Mouse (Mus musculus): ENCODE results near the gene Ppp1r12b. TPM values are rescaled to one million over a fixed set of nuclear protein-coding genes. Genes with fewer than 3 reads are reported as not detected.

Gene Ppp1r12b
- polyA plus RNA-seq, 1 experiment: 6.1 TPM

DNA sequence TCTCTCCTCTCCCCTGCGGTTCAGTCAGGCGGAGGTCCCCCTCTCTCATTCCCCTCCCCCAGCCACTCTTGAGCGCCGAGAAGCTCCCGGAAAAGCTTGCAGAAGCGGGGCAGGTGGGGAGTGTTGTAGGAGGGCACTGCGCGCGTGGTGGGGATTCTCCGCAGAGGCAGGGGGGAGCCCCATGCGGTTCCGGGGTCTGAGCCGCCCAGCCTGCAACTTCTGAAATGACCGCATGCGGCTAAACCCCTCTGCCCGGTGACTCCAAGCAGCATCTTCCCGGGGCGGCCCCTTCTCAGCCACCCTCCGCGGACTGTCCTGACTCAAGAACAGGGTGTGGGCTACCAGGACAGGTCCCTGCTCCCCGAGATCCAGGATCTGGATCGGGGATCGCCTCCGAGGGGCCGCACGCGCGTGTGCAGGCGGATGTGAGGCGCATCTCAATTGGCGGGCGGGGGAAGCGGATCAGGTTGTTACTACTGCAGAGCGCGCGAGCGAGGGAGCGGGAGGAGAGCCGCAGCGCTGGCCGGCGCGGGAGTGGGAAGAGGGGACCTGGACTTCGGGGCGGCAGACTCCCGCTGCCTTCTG lies 246.8 kb downstream of the Ppp1r12b start:
- Histone ChIP-seq H3K36me3 (ENCODE audit: control insufficient read depth, insufficient read depth, low read length) (no peaks in the 10 kb centered on the region), H3K27me3 (ENCODE audit: control insufficient read depth, insufficient read depth, low read length) (peaks cover 10% of the 10 kb centered on the region), H3K4me3 (ENCODE audit: extremely low read depth, insufficient read depth, insufficient read length) (peak overlapping the region; percentile 37; the same call in 1 of the 2 replicates), H3K27ac (ENCODE audit: insufficient read depth, low read length) (no peak overlapping the region), H3K4me1 (ENCODE audit: control insufficient read depth, insufficient read depth, insufficient read length) (peaks cover 4% of the 10 kb centered on the region; the same call in 1 of the 2 replicates)
- no peak for TF ChIP-seq CTCF (IDR thresholded peaks at IDR 0.05; ENCODE audit: extremely low read depth, insufficient read depth, insufficient read length, insufficient replicate concordance)
- no peak for TF ChIP-seq POLR2A (IDR thresholded peaks at IDR 0.05; ENCODE audit: low read depth, low read length)
- under 1% methylated on average over 46 of the region's 46 CpGs for WGBS
- DNase-seq (ENCODE audit: low read depth in 1 of 2, low spot score in 2 of 2): peak in 1 of 2 experiments; percentile 31

DNA sequence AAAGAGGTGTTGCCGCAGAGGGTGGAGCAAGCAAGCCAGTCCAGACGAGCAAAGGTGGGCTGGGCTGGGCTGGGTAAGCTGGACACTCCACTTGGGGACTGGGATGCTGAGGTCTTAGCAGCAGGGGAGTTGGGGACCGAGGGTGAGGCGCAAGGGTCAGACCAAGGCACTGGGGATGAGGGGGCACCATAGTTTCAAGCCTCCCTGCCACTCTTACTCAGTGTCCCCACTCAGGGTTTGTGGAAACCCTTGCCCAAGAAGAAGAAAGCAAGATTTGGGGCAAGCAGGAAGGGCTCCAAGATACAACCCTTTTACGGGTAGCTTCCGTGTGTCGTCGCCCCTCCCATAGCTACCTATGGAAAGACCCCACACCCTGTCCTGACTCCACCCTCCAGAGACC lies 247.5 kb downstream of the Ppp1r12b start:
- H3K27ac ChIP-seq (ENCODE audit: insufficient read depth, low read length): no peak overlapping the region
- DNase-seq (ENCODE audit: low read depth in 1 of 2, low spot score in 2 of 2): no peak
- WGBS: 22% methylated on average over 8 of the region's 8 CpGs
- peaks cover 10% of the 10 kb centered on the region for H3K27me3 ChIP-seq (ENCODE audit: control insufficient read depth, insufficient read depth, low read length)
- no peak overlapping the region for H3K4me3 ChIP-seq (ENCODE audit: extremely low read depth, insufficient read depth, insufficient read length)
- no peak for TF ChIP-seq CTCF (IDR thresholded peaks at IDR 0.05; ENCODE audit: extremely low read depth, insufficient read depth, insufficient read length, insufficient replicate concordance)
- H3K4me1 ChIP-seq (ENCODE audit: control insufficient read depth, insufficient read depth, insufficient read length): peaks cover 4% of the 10 kb centered on the region; the same call in 1 of the 2 replicates
- no peaks in the 10 kb centered on the region for H3K36me3 ChIP-seq (ENCODE audit: control insufficient read depth, insufficient read depth, low read length)

DNA sequence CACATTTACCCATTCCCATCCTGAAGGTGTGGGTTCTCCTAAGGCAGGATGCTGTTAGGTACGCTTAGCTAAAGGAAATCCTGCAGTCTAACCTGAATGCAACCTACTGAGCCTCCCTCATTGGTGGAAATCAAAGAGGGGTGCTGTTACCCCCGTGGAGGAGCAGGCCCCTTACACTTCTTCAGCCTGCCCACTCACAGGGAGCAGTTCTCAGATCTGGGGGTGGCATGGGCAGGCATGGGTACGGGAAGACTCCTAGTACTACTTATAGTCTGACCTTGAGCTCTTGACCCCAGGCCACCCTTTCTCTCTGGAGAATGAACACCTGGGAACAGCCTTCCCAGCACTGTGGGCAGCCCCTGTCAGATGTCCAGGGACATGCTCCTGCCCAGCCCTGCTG lies 248.2 kb downstream of the Ppp1r12b start:
- Histone ChIP-seq H3K27ac (ENCODE audit: insufficient read depth, low read length) (no peak overlapping the region), H3K4me1 (ENCODE audit: control insufficient read depth, insufficient read depth, insufficient read length) (peaks cover 4% of the 10 kb centered on the region; the same call in 1 of the 2 replicates), H3K4me3 (ENCODE audit: extremely low read depth, insufficient read depth, insufficient read length) (no peak overlapping the region), H3K27me3 (ENCODE audit: control insufficient read depth, insufficient read depth, low read length) (peaks cover 10% of the 10 kb centered on the region), H3K36me3 (ENCODE audit: control insufficient read depth, insufficient read depth, low read length) (no peaks in the 10 kb centered on the region)
- 83% methylated on average over 3 of the region's 3 CpGs for WGBS
- DNase-seq (ENCODE audit: low read depth in 1 of 2, low spot score in 2 of 2): no peak
- TF ChIP-seq POLR2A (IDR thresholded peaks at IDR 0.05; ENCODE audit: low read depth, low read length) (no peak), CTCF (IDR thresholded peaks at IDR 0.05; ENCODE audit: extremely low read depth, insufficient read depth, insufficient read length, insufficient replicate concordance) (no peak)

DNA sequence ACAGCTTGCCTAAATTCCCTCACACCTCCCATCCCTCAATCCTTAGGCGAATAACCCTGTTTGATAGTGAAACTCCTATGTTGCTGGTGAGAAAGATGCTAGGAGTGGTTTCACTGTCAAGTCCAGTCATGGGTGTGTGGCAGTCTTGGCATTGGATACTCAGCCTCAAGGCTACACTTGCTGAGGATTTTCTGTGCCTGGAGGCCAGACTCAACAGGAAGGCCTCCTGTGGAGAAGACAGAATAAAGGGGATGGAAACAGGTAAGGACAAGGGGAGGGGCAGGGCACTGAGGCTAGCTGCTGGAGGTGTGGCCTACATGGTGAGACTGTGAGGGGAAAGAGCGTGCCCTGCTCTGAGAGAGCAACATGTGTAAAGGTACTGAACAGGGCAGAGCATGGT lies 249.2 kb downstream of the Ppp1r12b start:
- TF ChIP-seq CTCF (IDR thresholded peaks at IDR 0.05; ENCODE audit: extremely low read depth, insufficient read depth, insufficient read length, insufficient replicate concordance) (no peak), POLR2A (IDR thresholded peaks at IDR 0.05; ENCODE audit: low read depth, low read length) (no peak)
- peaks cover 4% of the 10 kb centered on the region; the same call in 1 of the 2 replicates for H3K4me1 ChIP-seq (ENCODE audit: control insufficient read depth, insufficient read depth, insufficient read length)
- no peak for DNase-seq (ENCODE audit: low read depth in 1 of 2, low spot score in 2 of 2)
- no peak overlapping the region for H3K27ac ChIP-seq (ENCODE audit: insufficient read depth, low read length)
- H3K4me3 ChIP-seq (ENCODE audit: extremely low read depth, insufficient read depth, insufficient read length): no peak overlapping the region
- H3K36me3 ChIP-seq (ENCODE audit: control insufficient read depth, insufficient read depth, low read length): no peaks in the 10 kb centered on the region
- peaks cover 10% of the 10 kb centered on the region for H3K27me3 ChIP-seq (ENCODE audit: control insufficient read depth, insufficient read depth, low read length)
- 92% methylated on average over 2 of the region's 2 CpGs for WGBS

Other genes with a start within 250 kb of the Ppp1r12b start
- gene Ube2t, start 6.6 kb upstream of the Ppp1r12b start, polyA plus RNA-seq (2012; rRNA removed): 2.1 and 3.8 TPM in 2 replicates
- 0.21 and 0.47 TPM in 2 replicates for gene Lgr6, start 149.3 kb upstream of the Ppp1r12b start, polyA plus RNA-seq (2012; rRNA removed)
- 33.4 and 39.4 TPM in 2 replicates for gene Ptpn7, start 176.8 kb upstream of the Ppp1r12b start, polyA plus RNA-seq (2012; rRNA removed)
- 39.9 and 50.9 TPM in 2 replicates for gene Arl8a, start 190.9 kb upstream of the Ppp1r12b start, polyA plus RNA-seq (2012; rRNA removed)
- 0.16 and 0.20 TPM in 2 replicates for gene Gpr37l1, start 211.7 kb upstream of the Ppp1r12b start, polyA plus RNA-seq (2012; rRNA removed)

All from spleen, adult 2 months (tissue).